ENCODE assay signal across 13 mouse cellular contexts in the genomic region with DNA sequence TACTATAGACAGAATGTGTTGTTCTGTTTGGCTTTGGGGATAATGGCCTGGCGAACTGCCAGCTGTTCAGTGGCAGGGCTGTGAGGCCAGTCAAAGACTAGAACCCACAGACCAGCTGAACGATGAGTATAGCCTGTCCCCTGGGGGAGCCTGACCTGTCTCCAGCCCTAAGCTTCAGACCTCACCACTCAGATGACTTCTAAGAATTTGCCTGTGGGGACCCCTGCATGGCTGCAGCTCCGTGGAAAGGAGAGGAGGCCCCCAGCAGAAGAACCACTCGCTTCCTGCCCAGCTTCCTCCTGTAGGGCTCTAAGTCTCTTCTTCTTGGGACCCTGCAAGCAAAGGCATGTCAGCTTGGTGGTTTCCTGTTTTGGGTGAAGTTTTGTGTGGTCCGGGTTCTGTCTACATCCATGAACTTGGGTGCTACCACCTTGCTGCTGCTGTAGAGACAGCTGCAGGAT. TPM values are rescaled to one million over a fixed set of nuclear protein-coding genes. Genes with fewer than 3 reads are reported as not detected.
A peak's percentile ranks its signal among the peaks of the same experiment; 100 is the strongest.
DNase-seq lines count a peak whose midpoint lies in the region; ATAC-seq lines count a peak whose summit lies in the region.
"Had no signal": no experiment of that assay in that cellular context is flagged by ENCODE, and none has a peak within 500 bp of the region (broad histone marks: within the 10 kb centered on the region; RNA-seq: fewer than 3 reads in every experiment).

No protein-coding gene starts in this region.

- peaks cover 31% of the 10 kb centered on the region for H3K4me1 ChIP-seq in liver, embryonic 12.5 days
- 0 out of 2 replicates have a peak, but pooled peaks cover 3% of the 10 kb centered on the region for H3K4me1 ChIP-seq in liver, embryonic 11.5 days (replicated peaks; ENCODE audit: control insufficient read depth, insufficient read depth, low read length)

- H3K36me3 ChIP-seq in liver, embryonic 12.5 days = no peaks in the 10 kb centered on the region
- H3K36me3 ChIP-seq in liver, embryonic 11.5 days (ENCODE audit: control insufficient read depth, insufficient read depth, low read length) = no peaks in the 10 kb centered on the region
- H3K36me3 ChIP-seq: forebrain, embryonic 12.5 days had no signal

- no peak overlapping the region for H3K4me2 ChIP-seq in liver, embryonic 12.5 days
- no peak overlapping the region for H3K4me2 ChIP-seq in liver, embryonic 11.5 days
- H3K4me2 ChIP-seq: forebrain, embryonic 12.5 days had no signal

- no peak overlapping the region for H3K4me3 ChIP-seq in liver, embryonic 12.5 days
- H3K4me3 ChIP-seq in liver, embryonic 11.5 days (ENCODE audit: low read depth, low read length) = no peak overlapping the region
- H3K4me3 ChIP-seq: forebrain, embryonic 12.5 days had no signal

- no peak for ATAC-seq in liver, embryonic 12.5 days
- ATAC-seq in liver, embryonic 11.5 days (replicated peaks; ENCODE audit: low FRiP score) = no peak
- peak; percentile 15 for ATAC-seq in granulocyte monocyte progenitor cell, adult 5-6 weeks (replicated peaks; ENCODE audit: poor library complexity, severe bottlenecking)

- H3K9me3 ChIP-seq in liver, embryonic 12.5 days (replicated peaks) = no peaks in the 10 kb centered on the region
- no peaks in the 10 kb centered on the region for H3K9me3 ChIP-seq in liver, embryonic 11.5 days (ENCODE audit: control insufficient read depth, low read length)
- H3K9me3 ChIP-seq: forebrain, embryonic 12.5 days had no signal

- peak; percentile 18 for DNase-seq in adrenal gland, postnatal 14 days
- DNase-seq in adrenal gland, postnatal 25 days = no peak
- DNase-seq in liver, embryonic 11.5 days (ENCODE audit: low spot score) = no peak
- peak; percentile 57 to 76 for DNase-seq in thymus, adult 18-20 months
- DNase-seq in urinary bladder, postnatal 36 days (ENCODE audit: low spot score in 2 of 2) = no peak
- DNase-seq in adrenal gland, adult 8-10 months = no peak
- DNase-seq: heart, postnatal 4 days; lung, postnatal 36 days had no signal

- 25% methylated on average over 5 of the region's 5 CpGs for WGBS in liver, embryonic 12.5 days (ENCODE audit: insufficient replicate concordance)
- WGBS in liver, embryonic 11.5 days = 44% methylated on average over 5 of the region's 5 CpGs

- no peak overlapping the region for H3K9ac ChIP-seq in liver, embryonic 12.5 days
- H3K9ac ChIP-seq in liver, embryonic 11.5 days (ENCODE audit: low read depth, low read length) = no peak overlapping the region
- H3K9ac ChIP-seq: forebrain, embryonic 12.5 days had no signal

- H3K27ac ChIP-seq in liver, embryonic 12.5 days = peak overlapping the region; percentile 48; the same call in 1 of the 2 replicates
- no peak overlapping the region for H3K27ac ChIP-seq in liver, embryonic 11.5 days (ENCODE audit: low read depth, low read length)
- H3K27ac ChIP-seq: forebrain, embryonic 12.5 days; kidney, postnatal 0 days had no signal

- no peaks in the 10 kb centered on the region for H3K27me3 ChIP-seq in liver, embryonic 12.5 days (replicated peaks)
- no peaks in the 10 kb centered on the region for H3K27me3 ChIP-seq in liver, embryonic 11.5 days (replicated peaks; ENCODE audit: control insufficient read depth, insufficient read depth, low read length)
- H3K27me3 ChIP-seq: forebrain, embryonic 12.5 days had no signal

RNA-seq across cellular contexts. Expression of a gene that starts 24.0 kb away (rescaled TPM):
- 12.8 and 22.1 TPM in 2 replicates for total RNA-seq in adrenal gland, postnatal 14 days (2021)
- 6.3 and 11.3 TPM in 2 replicates for total RNA-seq in adrenal gland, postnatal 25 days (2021)
- 3.5 and 3.9 TPM in 2 replicates for polyA plus RNA-seq in liver, embryonic 12.5 days (2016; fragmentation: Nextera tagmentation; extraction: Ambion mirVana)
- 5.4 and 6.3 TPM in 2 replicates for polyA plus RNA-seq in liver, embryonic 11.5 days (2014; fragmentation: Nextera tagmentation; extraction: Ambion mirVana)
- 45.9 and 57.9 TPM in 2 replicates for total RNA-seq in granulocyte monocyte progenitor cell, adult 5-6 weeks (2014; fragmentation: Nextera tagmentation)
- 108 and 143 TPM in 2 replicates for total RNA-seq in granulocyte monocyte progenitor cell, adult 5-6 weeks (2017)
- total RNA-seq in adrenal gland, adult 8-10 months (2022) = 10 to 100 TPM; 14.4 to 33.1 (median 23.2) TPM

RNA-seq across cellular contexts. Expression of a gene that starts 28.9 kb away (rescaled TPM):
- not detected in 2 replicates for total RNA-seq in adrenal gland, postnatal 14 days (2021)
- not detected in 2 replicates for total RNA-seq in adrenal gland, postnatal 25 days (2021)
- 0.57 TPM in 1 of 2 replicates, not detected in the other for polyA plus RNA-seq in liver, embryonic 12.5 days (2016; fragmentation: Nextera tagmentation; extraction: Ambion mirVana)
- 0.44 TPM in 2 replicates for polyA plus RNA-seq in liver, embryonic 11.5 days (2014; fragmentation: Nextera tagmentation; extraction: Ambion mirVana)
- total RNA-seq in granulocyte monocyte progenitor cell, adult 5-6 weeks (2014; fragmentation: Nextera tagmentation) = not detected in 2 replicates
- not detected in 2 replicates for total RNA-seq in granulocyte monocyte progenitor cell, adult 5-6 weeks (2017)
- not detected for total RNA-seq in adrenal gland, adult 8-10 months (2022)
- total RNA-seq: heart, postnatal 4 days; left cerebral cortex, postnatal 36 days had no signal

Comparison
In these comparisons a context has a peak if more than half of its experiments do, and no peak if none do; other contexts are left out.
1. DNase-seq: peak in adrenal gland, postnatal 14 days (single experiment) and thymus, adult 18-20 months (2 of 2); none in adrenal gland, postnatal 25 days (single experiment), liver, embryonic 11.5 days (single experiment), urinary bladder, postnatal 36 days (0 of 2) and adrenal gland, adult 8-10 months (single experiment).